Mouse (Mus musculus): ENCODE measurements around the gene Igsf11. TPM values are rescaled to one million over a fixed set of nuclear protein-coding genes. Genes with fewer than 3 reads are reported as not detected.

The Igsf11 gene
- total RNA-seq (2021): 18.8 and 23.8 TPM in 2 replicates
- long read RNA-seq, experiment 1, transcript Igsf11-201 (7 exons, 3,443 nt): major isoform, 26 of 33 reads
- long read RNA-seq, experiment 1, partial matches to known transcripts: 2 of 33 reads
- long read RNA-seq, experiment 1, other reads (novel, unspliced or antisense): 5 of 33 reads
- long read RNA-seq, experiment 2, transcript Igsf11-201 (7 exons, 3,443 nt): major isoform, 16 of 21 reads
- long read RNA-seq, experiment 2, partial matches to known transcripts: 1 of 21 reads
- long read RNA-seq, experiment 2, other reads (novel, unspliced or antisense): 4 of 21 reads

DNA sequence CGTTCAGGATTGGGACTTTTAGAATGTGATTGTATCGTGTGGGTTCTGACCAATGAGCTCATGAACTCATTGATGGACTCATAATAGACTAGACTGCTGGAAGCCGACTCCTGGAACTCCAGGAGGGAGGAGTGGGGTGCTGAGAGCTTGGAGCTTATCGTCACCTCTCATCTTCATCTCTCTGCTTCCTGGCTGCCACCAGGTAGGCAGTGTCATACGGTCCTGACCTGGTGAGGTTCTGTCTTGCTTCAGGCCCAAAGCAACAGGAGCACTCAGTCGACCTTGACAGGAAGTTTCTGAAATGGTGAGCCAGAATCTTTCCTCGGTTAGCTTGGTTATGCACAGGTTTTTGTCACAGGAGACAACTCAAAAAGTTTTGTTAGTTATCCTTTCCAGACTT is at the start of gene Igsf11:
Gene Igsf11, plus strand, starts transcription at position 301 of the 400 bp plus-strand sequence.
- no peak for DNase-seq

DNA sequence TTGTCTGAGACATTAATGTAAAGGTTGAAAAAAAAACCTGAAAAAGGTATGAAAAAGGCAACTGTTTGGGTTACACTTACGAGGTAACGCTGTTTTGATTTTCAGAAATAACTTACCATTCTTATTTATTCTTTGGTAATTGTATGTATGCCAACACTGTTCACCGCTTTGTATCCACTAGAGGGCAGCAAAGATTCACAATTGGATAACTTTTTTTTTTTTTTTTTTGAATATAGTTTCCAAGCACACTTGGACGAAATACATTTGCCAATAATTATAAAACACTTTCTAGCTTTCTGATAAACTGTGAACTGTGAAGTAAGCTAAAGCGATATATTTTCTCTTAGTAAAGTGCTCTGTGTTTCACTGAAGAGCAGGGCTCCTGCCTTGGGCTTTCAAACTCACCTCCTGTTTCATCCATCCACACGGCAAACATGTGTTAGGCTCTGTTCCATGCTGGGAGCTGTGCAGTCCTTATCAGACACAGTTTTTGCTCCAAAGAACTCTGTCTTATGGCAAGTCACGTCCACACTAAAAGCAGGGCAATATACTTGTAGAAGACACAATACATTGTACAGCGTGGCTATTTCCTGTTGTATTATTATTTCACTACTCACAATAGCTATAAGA is 34.2 kb upstream of the Igsf11 start:
- DNase-seq: peak; percentile 18

DNA sequence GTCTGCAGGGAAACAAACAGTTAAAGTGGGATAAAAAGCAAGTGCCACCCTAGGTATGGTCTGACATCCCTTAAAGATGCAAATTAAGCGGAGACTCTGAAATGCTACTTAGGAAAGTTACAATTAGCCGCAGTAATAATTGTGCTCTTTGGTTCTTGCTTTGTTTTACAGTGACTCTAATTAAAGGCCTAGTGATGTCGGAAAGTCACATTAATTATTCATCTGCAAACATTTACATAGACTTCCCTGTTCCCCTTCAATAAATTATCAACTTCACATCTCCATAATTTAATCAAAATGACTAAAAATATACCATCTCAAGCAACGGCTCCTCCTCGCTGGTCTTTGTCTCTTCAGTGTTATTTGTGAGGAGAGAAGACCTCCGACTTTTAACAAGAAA is 31.9 kb upstream of the Igsf11 start:
- no peak for DNase-seq

DNA sequence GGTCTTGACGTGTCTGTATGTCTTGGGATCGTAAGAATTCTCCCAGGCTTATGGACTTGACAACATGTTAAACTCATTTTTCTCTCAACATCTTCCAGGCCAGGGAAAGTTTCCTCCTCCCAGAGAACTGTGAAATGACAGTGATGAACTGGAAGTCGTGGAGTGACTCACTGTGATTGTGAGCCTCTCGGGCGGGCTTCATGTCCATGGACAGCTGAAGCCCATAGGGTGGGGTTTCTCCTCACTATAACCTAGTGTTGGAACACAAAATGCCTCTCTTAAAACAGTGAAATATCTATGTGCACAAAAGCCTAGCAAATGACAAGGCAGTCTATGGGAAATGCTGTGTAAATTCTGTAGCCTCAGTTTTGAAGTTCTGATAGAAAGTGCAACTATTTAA is 28.1 kb upstream of the Igsf11 start:
- DNase-seq: no peak

DNA sequence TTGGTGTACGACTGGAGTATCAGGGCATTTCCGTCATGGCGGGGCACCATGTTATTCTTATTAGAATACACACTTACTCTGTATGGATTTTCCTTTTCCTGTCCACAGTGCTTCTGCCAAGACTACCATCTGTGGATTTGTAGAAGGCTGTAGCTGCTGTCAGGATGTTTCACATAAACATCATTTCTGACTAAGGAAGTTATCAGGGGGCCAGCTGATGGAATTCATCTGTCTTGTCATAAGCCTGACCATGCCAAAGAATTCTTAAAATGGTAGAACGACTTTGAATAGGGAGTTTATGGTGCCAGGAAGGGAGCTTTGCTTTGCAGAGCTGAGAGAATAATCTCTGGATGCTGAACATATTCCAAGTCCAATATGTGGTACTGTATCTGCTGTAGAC is 19.2 kb upstream of the Igsf11 start:
- no peak for DNase-seq

DNA sequence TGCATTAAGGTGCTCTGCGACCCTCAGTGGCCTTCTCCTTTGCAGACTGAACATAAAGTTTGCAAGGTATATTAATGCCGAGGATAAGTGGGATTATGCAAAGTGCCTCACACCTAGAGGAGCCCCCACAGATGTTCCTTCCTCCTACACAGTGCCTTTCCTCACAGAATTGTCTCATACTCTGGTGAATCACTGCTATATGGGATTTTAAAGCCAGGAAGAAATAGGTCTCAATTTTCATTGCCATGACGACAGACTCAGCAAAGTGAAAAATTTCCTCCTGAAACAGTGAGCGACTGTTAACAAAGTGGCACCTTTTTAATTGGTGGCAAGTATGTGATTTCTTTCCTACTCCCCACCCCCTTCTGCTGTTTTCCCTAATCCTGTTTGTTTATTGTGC is 18.0 kb upstream of the Igsf11 start:
- no peak for DNase-seq

DNA sequence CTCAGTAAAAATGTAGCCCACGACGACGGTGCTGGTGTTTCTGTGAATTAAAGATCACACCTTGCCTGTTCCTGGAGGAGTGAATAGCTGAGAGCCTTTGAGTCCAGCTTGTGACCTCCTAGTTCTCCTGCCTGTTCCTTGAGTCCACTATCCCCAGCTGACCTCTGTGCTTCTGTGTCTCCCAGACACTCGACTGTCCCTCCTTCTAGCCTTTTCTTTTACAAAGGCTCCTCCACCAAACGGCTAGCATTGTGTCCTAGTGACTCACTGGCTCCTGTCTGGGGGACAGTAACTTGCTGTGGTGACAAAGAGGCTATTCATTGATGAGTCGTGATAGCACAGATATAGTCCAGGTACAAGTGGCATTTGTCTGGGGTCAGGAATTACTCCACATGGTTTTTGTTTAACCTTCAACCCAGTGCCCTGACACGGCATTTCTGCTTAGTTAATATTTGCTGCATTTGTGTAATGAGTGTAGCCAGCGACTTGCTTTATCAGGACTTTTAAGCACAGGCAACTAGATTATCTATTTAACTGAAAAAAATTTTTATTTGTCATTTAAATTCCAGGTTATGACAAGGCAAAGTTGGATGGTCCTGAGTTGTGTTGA is 6.5 kb downstream of the Igsf11 start:
- no peak for DNase-seq

DNA sequence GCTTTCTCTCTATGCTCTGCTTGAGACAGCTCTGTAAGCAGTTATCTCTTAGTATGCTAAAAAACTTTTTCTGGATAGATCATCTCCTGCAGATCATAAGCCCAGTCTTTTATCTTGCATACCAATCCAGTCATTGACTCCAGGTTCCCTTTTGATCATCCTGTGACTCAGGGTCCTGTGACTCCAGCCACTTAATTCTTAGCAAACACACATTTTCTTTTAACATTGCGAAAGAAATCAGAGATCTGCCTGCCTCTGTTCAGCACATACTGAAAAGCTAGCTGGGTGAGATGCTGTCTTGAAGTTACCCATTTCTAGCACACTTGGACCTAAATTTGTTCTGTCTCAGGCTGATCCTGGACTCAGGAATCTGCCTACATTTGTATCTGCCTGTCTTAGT is 7.6 kb downstream of the Igsf11 start:
- DNase-seq: no peak

DNA sequence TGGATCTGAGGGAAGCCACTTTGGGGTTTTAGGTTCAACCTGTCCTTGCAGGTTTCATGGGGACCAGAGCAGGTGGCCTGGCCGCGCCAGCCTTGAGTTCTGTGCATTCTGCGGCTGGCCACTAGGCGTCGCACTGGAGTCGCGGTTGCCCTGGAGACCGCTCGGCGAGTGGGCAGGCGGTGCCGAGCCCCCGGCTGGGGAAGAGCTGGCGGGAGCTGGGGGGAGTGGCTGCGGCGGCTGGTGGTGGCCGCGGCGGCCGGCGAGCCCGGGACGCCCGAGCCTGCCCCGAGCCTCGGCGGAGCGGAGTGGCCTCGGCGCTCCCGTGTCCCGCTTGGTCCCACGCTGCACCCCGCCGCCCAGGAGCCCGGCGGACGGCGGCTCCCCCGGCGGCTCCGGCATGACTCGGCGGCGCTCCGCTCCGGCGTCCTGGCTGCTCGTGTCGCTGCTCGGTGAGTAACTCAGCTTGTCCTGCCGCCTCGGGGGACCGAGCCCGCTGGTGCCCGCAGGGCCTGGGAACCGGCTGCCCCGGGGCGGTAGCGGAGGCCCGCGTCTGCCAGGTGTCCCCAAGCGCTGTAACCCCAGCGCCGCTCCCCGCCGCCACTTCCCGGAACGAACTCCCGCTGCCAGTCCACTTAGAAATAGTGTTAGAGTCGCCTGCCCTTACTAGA is 9.8 kb downstream of the Igsf11 start:
- peak; percentile 96 for DNase-seq

DNA sequence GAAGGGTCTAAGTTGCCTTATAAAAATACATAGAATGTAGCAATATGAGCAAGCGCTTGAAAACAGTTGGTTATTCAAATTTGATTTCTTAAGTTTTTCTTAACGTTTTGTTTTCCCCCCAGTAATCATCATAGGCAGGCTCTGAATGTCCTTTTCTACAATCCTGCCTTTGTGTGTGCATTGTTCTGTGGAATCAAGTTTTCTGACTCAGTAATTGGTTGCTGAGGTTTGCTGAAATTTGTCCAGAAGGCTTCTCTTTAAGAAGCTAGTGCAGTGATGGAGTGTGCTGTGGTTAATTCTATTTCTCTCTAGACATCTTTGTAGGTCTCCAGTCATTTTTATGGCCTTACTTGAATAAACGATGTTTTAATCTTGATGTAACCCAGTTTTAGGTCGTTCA is 10.5 kb downstream of the Igsf11 start:
- DNase-seq: no peak

DNA sequence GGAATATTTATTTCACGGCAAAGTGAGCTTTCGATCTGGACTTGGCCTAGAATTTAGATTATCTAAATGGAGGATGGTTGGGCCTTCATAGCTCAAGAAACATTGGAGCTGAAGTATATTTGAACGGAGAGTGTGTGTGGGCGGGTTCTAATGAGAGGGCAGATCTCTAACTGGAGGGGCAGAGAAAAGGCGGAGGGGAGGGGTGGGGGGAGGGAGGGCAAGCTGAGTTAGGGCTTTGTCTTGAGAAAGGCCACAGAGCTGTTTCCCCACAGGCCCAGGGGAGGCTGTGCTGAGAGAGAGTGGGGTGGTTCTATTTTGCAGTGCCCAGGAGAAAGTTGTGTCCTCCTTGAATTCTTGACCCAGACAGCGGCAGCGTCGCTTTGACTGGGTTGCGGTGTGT is 11.7 kb downstream of the Igsf11 start:
- no peak for DNase-seq

DNA sequence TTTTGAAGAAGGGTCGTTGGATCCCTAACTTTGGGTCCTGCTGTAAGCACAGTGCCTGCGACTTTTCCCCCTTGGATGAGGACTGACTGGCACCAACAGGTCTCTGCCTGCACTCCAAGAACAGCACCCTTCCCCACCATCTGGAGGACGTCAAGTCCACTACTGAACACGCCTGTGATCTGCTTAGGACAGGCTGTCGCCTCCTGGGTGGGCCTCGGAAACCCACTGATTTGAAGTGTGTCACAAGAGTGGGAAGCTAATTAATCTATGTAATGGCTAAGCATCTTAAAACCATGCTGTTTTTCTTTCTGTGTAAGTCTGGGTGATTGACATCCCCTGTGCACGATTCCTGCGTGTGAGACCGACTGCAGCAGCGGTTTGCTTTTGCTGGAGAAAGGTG is 13.4 kb downstream of the Igsf11 start:
- DNase-seq: no peak

DNA sequence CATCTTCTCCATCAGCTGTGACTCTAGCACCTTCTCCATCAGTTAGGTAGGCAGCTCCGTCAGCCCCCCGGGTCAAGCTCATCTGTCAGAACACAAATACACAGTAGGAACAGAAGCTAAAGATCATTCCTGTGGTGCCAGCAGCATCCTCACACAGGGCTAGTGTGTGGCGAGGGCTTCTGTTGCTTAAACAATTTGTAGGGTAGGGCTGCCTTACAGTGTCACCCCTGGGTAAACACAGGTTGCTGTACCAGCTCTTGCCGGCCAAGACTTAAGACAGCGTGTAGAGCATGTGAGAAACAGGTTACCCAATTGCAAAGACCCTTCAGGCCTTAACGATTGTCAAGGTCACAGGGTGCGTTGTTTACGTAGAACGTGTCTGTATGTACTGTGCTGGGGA is 15.8 kb downstream of the Igsf11 start:
- no peak for DNase-seq

DNA sequence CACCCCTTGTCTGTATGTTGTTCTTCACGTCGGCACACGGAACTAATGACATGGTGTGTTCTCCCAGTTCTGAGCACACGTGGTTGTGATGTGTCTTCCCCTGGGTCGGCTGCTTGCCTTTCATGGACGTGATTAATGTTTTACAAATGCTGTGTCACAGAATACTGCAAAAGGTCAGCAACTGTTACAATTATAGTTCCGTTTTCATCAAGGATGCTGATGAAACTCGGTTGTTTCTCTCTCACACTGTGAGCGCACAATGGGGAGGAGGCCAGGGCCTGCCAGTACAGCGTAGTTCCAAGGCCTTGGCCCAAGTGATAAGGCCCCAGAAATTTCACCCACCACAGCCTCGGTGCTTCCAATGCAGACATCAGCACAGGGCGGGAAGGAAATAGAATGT is 17.0 kb downstream of the Igsf11 start:
- peak; percentile 72 for DNase-seq

DNA sequence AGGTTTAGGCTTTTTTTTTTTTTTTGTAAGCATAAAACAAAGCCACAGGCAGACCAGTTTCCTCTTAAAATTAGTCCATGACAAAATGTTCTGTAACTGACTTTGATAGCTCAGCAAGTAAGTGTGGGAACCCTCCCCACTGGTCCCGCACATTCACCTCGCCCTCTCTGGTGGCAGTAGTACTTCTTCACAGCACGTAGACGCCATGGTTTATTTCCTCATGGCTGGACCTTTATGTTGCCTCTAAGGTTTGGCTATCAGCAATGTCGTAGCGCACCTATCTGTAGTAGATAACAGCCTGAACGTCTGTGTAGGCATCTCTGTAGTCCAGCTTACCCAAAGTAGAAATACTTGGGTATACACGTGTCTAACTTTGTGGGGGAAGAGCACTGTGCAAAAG is 17.6 kb downstream of the Igsf11 start:
- no peak for DNase-seq

DNA sequence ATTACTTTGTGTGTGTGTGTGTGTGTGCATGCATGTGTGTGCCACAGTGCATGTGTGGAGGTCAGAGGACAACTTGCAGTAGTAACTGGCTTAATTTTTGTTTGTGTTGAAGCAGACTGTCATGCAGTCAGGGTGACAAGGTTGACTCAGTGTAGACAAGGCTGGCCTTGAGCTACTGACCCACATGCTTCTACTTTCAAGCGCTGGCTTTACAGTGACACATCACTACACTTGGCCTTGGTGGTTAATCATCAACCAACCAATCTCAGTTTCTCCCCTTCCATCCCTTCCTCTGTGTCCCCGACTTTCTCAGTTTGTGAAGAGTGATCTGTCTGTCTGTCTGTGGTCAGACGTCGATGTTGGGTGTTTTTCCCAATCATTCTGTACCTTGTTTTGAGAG is 23.0 kb downstream of the Igsf11 start:
- peak; percentile 46 for DNase-seq

DNA sequence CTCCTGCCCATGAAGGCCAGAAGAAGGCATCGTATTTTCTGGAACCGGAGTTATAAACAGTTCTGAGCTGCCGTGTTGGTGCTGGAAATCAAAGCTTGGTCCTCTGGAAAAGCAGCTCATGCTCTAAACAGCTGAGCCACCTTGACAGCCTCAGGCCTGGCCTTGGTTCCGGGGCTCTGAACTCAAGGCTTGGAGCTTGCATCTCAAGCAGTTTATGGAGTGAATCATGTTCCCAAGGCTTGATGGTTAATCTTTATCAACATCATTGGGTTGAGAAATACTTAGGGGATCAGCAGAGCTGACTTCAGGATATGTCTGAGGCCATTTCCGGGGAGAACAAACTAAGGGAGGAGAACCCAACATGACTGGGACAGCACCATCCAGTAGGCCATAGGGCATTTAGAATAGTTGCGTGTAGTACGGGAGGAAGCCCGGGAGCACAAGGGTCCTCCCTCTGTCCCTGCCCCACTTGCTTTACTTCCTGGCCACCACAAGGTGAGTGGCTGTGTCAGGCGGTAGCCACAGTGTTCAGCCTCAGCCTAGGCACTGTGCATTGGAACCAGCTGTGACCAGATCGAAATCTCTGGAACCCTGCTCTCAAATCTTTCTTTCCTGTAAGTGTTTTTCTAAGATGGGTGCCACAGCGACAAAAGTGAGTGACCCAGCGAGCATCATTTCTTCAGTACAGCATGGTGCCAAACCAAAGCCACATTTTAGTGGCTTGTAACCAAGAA is 23.7 kb downstream of the Igsf11 start:
- peak; percentile 31 for DNase-seq

DNA sequence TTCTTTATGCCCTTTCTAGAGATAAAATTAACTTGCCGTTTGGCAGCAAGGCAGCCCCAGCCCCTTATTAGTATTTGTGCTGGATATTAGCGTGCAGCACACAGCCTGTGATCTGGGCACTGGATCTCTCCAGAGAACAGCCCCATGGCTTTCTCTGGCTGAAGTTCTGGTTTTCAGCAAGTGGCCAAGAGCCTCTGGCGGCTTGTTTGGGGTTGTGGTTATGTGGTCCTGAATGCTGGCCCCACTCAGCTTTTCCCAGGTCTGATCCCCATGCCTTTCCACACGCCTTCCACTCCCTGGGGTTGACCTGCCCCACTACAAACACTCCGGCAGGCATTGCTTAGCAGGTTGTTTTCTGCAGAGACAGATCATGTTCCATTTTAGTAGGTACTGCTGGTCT is 24.4 kb downstream of the Igsf11 start:
- DNase-seq: no peak

DNA sequence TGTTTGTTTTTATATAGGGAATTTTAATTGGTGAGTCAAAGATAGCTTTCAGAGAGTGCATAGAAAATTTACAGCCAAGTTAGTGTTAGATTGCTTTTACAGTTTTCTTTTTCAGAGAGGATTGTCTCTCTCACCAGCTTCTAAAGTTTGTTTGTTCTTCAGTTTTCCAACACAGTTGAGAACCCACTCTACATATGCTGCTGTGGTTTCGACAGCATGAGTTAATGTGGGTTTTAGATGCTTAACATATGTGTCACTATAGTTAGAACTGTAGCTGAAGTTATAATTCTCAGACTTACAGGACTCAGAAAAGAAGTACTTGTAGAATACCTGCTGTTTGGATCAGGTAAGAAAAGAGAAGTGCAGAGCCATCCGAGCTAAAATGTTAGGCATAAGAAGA is 25.6 kb downstream of the Igsf11 start:
- no peak for DNase-seq

DNA sequence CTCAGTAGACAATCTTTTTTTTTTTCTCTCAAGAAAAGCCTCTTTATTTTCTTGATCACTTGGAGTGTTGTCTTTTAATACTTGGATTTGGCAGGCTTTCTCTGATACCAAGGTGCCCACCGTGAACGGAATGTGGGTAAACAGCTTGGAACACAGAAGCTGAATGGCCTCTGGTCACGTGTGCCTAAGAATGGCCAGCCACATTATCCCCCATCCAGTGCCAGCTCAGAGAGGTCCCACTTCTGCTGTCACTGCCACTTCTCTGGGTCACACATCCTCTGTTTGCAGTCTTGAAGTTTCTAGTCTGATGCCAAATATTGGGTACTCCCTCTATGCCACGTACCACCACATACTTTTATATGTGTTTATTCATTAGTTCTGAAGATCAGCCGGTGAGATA is 28.0 kb downstream of the Igsf11 start:
- DNase-seq: no peak

DNA sequence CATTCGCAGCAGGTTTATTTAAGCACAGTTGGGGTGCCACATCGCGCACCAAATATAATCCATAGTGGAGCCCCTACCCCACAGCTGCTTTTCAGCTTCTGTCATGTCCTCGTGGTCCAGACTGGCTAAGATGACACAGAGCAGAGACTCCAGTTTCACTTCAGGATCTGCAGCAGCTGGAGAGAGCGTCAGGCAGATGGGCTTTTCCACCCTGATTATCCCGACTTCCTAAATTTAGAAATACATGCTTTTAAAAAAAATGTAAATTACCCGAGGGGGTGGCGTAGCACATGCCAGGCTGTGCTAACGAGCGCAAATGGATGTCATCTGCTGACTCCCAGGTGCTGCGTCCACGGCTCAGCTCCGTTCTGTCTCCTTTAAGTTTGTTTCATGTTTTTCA is 32.5 kb downstream of the Igsf11 start:
- no peak for DNase-seq

DNA sequence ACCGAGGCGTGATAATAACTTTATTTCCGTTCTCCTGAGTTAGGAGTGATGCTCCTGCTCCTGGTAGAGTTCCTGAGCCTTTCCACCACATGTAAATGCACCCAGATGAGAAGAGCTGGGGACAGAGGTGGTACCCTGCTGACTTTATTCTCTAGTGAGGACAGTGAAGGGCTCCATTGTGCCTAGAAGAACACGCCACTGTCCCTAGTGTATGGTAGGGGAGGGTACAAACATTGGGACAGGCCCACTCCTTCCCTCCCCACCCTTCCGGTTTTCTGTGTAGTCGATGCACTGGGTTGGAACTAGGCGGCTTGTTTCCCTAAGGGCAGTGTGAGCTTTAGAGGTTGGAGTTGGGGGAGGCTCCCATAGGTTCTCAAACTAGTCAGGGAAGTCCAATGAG is 36.3 kb downstream of the Igsf11 start:
- DNase-seq: no peak

DNA sequence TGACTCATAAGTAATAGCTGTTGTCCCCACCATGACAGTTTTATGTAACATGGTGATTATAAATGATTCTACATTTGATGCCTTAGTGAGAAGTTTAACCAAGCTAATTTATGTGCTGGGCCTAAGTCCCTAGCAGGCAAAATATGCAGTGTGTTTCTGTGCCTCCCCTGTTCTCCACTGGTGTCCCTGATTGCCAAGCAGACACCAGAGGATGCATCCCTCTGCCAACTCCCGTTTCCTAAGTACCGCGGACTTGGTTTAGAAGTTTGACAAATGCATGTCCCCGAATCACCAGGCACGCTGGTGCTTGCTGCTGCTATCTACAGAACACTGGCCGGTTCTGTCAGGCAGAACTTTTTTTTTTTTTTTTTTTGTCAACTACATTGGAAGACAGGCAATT is 39.0 kb downstream of the Igsf11 start:
- DNase-seq: peak; percentile 31

Measured in adrenal gland, postnatal 14 days (tissue).